Mouse (Mus musculus): ENCODE results near the gene Tmem52b.
A peak's percentile ranks its signal among the peaks of the same experiment; 100 is the strongest.
"Not testable (repeated sequence)": the region's sequence is repeated elsewhere in the genome, so short reads cannot be mapped to it uniquely, and the experiment has no call there.

Tmem52b gene

DNA sequence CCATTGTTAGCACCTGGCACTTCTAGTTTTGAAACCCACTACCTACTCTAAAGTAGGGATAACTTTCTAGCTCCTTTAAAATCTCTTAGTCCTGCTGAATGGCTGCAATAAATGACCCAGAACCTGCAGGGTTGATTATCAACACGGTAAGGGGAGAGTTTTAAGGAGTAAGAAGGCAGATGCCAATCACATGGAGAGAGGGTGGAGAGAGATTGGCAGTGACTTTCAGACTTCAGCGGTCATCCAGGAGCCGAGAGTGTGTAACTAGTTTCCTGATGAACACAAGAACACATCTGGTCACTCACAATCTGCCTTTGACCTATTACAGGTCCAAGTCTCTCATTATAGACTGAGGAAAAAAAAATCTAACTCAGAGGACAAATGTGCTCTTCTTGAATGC lies at the start of gene Tmem52b:
Gene Tmem52b, plus strand, starts transcription at position 189 of the 400 bp plus-strand sequence.
- DNase-seq = no peak

DNA sequence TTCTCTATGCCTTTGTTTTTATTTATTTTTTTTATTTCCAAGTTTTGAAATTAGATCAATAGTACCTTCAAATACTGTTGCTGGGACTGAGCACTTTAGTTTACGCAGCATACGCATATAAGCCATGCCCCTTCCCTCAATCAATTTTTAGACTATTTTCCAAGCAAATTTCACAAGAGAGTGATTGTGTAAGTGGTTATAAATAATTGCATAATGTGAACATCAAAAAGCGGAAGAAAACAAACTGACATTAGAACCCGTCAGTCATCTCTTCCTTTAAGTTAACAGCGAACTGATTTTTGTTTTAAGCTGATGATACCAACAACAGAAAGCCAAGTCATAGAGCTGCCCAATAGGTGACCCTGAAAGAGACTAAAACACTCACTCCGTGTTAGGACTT lies 41.0 kb upstream of the Tmem52b start:
- DNase-seq = no peak

DNA sequence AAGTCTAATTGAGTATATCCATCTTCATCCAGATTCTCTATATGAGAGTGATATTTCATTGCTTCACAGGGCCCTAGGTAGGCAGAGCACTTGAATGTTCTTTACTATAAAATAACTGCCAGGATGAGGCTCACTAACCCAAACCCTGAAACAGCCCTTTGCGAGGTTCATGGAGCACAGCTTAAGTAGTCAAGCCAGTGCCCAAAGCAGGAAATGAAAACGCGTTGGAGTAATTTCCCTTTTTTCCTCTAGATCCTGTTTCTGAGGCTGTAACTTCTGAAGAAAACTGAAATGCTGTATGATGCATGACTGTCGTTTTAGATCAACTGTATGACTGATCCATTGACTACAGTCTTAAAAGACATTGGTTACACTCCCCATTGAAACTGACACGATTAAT lies 39.7 kb upstream of the Tmem52b start:
- no peak for DNase-seq

DNA sequence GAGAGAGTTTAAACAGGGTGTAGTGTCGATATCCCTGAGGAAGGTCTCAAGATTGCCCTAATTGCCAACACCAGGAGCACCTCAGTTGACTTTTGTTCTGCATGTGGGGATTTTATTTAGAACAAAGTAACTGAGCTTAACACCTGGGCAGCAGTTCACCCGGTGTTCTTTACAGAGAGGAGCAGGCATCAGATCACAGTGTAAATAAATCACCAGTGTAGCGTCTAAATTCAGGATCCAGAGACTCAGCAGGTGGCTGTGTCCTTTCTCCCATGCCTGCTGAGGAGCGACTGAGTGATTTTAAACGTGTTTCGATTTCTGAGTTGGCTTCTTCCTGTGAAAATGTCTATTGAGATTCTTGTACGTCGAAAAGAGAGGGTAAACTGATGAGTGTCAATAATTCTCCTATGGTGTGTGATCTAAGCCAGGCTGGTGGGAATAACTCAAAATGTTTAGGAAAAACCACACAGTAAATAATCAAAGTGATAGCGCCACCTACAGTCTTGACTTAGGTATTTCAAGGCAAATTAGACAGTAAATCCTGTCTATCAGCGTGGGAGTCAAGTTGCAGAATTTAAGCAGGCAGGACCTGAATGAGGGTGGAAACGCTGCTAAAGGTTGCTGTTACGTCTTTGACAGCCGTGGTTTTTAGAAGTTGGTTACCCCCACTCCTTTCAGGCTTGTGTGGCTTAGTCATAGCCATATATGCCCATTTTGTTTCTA lies 35.8 kb upstream of the Tmem52b start:
- DNase-seq = peak; percentile 22 to 61

DNA sequence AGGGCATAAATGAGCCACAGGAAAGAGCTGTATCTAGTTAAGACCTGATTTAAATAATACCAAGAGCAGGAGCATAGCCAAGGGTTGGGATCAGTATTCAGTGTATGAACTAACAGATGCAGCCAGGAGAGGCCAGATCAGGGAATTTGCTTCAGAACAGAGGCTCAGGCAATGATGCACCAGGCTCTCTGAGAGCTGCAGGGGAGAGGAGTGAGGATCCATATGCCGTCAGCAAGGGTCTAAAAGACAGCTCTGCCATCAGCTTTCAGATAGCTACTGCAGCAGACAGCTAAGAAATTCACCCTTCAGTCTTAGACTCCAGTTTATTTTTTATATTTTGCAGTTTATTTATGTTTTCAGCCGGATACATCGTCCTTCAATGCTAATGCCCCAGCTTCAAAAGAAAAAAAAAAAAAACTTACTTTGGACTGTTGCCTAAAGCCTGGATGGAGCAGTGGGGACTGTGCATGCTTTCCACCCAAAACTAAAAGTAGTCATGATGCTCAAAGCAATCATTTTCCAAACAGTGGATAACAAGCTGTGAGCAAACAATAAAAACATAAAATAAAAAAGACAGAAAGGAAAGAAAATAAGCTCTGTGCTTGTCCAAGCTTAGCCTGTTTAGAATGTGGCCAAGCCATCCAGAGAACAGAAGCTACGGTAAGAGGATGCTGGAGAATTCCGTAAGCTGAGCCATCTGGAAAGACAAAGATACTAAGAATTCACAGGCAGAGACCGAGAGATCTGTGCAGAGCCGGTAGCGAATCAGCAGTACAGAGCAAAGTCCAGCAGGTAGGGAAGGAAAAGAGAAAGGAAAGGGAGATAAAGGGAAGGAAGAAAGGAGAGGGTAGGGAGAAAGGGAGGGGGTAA lies 32.0 kb upstream of the Tmem52b start:
- DNase-seq = peak; percentile 53 to 61

DNA sequence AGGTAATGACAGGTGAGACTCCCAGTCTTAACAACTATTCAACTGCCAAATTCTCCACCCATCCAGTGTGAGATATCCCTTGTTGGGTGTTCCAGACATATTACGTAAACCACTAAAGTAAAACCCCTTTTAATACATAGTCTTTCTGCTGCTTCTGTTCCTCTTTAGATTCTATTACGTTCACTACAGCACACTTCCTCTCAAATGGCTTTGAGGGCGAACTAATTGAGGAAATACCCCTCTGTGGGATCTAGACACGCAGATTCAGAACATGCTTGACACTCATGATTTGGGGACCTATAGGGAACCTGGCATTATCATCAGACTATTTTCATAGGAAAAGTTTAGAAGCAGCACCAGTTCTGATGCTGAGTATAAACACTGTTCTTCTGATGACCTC lies 17.4 kb upstream of the Tmem52b start:
- DNase-seq = no peak

DNA sequence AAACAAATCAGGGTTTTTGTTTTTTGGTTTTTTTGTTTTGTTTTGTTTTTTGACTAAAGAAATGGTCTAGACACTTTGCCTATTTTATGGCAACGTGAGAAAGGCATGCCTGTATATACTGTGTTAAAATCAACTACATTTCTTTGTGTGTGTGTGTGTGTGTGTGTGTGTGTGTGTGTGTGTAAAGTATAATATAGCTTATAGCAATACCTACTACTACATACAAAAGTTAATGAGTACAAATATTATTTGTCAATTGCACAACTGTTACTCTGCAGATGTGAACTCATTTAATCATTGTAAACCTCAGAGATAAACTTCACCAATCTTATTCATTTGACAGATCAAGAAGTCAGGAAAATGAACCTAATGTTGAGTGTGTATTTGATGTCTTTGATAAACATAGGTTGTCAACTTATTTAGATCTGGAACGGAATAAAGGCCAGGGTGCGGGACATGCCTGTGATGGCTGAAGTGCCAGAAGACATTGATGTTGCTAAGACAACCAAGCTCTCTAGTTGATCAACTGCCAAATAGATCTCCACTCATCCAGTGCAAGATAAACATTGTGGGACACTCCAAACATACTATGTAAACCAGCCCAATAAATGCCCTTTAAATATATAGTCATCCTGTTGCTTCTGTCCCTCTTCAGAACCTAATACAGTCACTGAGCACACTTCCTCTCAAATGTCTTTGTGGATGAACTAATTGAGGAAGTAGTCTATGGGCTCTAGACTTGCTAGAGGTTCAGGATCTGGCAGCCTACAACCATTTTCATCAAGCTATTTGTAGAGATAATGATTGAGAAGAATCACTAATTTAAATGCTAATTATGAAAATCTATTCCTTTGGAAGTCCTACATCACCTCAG lies 14.8 kb upstream of the Tmem52b start:
- DNase-seq = no peak

DNA sequence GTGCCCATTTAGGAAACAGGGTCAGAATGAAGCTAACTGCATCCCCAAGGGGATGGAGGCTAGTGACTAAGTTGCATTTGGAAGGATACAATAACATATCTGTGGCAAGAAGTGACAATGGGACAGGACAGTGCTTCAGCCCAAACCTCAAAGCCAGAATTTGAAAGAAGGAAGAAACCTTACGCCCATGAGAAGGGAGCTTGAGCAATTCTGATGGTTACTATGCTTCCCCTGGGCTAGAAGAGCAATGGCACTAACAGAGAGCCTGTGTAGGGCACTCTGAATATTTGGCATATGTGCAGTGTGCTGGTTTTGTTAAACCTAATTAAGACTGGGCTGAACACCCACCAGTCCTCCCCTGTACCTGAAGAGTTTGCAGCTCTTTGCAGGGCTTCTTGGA lies 12.8 kb upstream of the Tmem52b start:
- DNase-seq = not testable (repeated sequence)

DNA sequence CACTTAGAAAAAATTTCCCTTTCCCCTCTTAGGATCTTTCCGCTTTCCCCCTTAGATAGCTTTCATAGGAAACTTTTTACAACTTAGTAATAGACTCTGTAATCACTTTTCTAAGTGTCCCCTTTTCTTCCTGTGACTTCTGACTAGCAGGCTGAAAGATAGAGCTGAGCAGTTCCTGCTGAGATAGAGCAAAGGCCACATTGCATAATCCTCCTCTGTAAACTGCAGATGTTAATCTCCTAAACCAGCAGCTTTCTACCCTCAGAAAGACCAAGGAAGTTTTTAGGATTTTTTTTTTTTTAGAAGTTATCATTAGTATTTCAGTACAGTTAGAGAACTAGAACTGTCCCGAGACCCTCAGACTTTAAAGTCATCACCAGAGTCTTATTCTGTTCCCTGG lies 8.9 kb upstream of the Tmem52b start:
- DNase-seq = no peak

DNA sequence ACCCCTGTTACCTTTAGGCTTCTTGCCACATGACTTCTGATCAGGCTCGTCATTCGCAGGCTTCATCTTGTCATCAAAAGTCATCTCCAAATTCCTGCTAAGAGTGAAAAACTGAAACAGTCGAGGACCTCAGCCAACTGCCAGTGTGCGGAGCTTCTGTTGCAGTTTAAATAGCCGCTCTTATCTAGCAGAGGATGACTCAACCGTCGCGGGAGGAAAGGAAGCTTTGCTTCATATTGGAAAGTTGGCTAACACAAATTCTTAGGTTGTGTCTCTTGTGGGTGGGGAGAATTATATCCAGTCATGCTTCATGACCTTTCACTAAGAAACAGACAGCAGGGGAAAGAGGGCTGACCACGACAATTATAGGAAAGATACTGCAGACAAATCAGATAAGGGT lies 5.3 kb upstream of the Tmem52b start, which contains the start of gene Olr1:
Gene Olr1, minus strand, starts transcription at position 142 of the 400 bp plus-strand sequence.
- DNase-seq = no peak

DNA sequence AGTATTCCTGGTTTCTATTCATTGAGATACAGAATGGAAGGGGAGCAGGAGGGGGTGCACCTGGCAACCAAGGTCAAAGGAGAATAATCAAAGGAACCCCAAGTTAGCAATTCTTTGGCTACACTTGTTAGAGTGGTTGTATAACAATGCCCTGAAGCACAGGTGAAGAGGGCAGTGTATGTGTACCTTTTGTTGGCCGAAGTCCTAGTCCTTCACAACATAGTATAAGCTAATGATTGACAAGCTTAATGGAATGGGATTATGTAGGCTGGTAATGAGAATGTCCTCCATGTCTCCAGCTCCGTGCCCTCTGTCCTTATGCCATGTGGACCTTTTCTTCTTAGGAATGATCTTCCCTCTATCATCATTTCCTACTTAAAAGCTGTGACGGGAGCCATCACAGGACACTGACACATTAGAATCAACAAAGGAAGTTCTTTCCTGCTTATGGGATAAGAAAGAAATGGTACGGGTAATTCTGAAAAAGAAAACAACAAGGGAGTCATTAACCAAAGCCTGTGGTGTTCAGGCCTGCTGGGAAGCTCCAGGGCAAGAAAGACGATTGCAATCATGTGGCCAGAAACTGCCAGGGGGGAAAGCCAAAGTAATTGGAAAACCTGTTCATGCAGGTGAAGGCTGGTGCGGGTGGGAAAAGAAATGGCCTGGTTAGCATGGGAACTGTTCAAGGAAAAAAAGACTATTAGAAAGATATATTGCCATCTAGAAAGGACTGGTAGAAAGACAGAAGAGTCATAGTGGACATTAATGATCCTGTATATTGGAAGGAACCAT lies 2.0 kb upstream of the Tmem52b start:
- no peak for DNase-seq

DNA sequence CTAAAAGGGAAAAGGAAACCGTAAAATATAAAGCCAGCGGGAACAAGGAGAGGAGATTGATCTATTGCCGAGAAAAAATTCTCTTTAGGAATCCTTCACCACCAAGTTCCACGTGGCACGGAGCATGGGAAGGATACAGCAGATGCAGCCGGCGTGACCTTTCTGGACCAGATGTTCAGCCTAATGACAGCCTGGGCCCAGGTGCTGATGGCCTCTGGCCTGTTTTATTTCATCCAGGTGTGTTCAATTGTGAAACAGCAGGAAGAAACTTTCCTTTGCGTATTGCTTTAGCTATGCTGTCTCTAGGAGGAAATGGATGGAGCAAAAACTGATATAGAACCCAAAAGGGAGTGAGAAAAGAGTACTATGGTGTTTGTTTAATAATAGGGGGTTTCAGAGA lies 513 bp downstream of the Tmem52b start:
- DNase-seq = no peak

DNA sequence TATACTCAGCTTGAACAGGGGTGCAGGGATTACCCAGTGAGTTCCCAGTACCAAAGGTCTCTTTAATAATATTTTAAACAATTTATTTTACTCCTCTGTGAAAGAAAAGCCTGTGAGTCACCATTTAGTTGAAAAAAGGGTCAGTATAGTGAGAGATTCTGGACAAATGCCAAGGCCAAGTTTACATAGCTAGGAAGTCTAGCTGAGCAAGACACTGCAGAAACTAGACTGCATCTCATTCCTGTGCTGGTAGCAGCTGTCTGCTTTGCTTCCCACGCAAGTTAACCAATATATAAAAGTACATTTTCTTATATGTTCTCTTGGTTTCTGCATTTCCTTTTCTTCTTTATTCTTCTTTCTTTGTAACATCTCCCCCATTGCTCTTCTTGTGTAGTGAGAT lies 1.1 kb downstream of the Tmem52b start:
- peak in 1 of 2 experiments; percentile 4 for DNase-seq

DNA sequence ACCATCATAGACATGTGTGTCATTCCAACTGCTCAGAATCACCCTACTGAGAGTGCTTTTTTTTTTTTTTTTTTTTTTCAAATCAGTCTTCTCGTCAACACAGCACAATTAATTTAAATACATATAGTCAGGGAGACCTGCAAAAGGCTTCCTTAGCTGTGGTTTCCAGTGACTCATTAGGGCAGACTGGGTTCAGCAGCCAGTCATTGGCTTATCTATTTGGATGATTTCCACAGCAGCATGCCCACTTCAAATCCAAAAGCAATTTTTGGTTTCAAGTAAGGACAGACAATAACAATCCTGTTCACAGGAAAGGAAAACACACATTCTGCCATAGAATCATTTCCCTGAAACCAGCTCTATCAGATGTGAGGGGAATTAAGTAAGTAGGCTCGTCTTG lies 2.0 kb downstream of the Tmem52b start:
- no peak for DNase-seq

DNA sequence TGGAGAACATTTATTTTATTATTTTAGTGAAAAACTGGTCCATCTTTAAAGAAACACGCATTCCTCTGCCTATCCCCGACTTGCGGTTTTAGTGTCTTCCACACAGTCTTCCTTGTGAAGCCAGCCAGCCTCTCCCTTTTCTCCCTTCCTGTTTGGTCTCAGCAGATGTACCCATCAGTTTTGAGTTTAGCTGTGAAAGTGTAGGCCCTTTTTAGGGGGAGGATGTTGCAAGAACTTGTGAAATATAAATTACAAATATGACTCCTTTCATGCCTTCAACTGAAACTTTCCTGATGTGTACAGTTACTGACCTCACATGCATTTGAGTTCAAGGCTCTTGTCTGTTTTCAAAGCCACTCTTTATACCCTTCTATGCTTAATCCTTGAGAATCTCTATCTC lies 2.7 kb downstream of the Tmem52b start:
- DNase-seq = no peak

DNA sequence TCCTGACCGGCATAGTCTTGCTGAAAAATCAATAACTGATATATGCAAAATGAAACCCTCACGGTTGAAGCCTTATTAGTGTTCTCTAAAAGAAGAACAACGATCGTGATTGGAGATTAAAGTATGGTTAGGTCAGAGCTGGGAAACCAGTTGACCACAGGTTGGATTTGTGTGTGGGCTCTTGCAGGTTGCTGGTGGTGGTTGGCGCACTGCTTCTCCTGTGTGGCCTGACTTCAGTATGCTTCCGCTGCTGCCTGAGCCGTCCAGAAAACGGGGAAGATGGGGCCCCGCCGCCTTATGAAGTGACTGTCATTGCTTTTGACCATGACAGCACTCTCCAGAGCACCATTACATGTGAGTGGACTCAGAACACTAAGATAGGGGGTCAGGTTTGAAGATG lies 4.0 kb downstream of the Tmem52b start:
- no peak for DNase-seq

DNA sequence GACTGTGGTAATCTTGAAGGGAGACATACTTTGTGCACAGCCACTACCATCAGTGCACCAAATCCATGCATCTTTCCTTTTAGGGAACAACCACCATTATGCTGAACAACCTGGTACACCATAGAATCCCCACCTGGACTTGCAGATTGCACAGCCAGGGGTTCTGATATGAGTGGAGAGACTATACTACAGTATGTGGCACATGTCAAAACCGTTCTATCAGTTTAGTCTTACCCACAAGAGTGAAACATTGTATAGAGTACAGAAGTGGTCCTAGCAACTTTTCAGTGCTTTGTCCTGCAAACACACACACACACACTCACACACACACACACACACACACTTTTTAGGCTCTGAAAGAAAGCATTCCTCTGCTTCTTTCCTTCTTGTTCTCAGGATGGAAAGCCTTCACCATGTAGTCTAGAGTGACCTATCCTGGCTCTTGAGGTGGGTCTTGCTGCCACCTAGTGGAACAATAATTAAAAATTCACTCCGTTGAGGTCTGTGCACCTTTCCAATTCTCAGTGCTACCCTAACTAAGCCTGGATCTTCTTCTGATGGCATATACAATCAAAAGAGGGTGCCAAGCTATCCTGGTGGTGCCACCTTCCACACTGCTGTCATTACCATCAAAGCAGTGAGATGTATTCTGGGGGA lies 5.5 kb downstream of the Tmem52b start:
- DNase-seq = peak; percentile 55 to 76

DNA sequence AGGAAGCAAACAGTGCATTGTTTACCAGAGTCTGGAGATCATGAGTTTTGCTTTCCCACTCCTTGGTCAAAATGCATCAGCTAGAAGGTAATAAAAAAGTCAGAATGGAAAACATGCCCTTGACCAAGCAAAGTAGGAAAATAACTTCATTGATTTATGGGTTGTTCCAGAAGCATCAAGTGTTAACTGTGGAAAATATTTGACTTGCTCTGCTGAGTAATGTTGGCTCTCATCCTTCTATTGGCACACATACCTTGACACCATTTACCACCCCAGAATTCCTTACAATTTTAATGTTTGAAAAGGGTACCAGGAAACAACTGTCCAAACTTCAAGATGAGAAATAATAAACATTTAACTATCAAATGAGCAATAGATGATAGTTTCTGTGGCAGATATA lies 13.7 kb downstream of the Tmem52b start:
- no peak for DNase-seq

DNA sequence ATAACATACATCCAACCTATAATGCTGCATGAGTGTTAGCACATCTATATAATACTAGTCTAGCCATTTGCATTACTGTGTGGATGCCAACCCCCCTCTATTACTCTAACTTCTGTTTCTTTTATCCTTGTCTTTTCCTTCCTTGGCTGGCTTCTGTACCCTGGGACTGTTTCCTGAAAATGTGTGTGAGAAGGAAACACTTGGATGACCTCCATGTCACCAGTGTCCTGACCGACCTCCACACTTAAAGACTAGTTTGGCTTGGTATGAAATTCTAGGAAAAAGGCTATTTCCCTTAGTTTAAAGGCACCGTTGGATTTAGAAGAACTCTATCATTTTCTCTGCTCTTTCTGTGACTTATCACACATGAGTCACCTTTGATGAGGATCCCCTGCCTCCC lies 15.1 kb downstream of the Tmem52b start:
- no peak for DNase-seq

DNA sequence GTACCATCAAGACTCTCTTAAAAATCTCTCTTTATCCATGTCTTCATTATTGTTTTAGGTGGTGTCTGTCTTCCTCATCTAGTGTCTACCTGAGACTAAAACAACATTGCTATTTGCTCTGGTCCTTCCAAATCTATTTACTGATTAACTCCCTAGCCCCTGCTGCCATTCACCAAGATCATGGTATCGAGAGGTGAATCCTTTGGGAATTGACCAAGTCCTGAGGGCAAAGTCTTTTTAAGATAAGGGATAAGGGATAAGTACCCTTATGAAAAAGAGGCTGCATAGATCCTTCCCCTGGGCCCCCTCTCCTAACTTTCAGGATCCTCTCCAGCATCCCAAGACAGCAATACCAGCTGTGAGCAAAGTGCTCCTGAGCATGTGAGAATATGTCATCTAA lies 17.2 kb downstream of the Tmem52b start:
- DNase-seq = no peak

DNA sequence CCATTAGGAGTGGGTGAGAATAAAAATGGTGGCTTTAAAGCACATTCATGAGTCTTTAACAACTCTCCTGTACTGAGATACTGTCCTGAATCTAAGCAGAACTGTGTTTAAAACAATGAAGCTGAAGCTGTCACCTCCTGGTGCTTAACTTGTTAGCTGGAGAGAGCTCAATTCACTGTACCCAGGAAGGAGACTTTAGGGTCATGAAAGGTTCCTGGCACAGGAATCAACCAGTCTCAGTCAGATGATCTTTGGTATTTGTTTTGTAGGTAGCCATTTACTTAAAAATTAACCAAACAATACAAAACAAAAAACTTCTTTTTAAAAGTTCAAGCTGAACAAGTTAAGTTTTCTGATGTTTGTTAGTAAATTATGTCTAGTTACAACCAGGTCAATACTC lies 17.9 kb downstream of the Tmem52b start:
- DNase-seq = no peak

DNA sequence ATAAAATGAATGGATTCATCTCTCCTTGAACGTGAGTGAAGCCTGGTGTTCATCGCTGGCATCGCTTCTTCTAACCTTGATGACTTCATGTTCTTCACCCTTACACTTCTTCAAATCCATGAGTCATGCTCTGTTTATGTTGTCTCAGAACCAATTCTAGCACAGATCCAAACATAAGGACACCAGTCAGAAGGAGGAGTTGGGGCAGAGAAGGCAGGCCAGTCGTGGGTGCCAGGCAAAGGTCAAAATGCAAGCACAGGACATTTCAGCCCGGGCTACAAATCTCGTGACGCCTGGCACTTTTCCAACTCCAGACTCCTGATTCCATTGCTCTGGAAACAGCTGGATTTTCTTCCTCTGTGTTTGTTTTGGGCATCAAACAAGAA lies 20.2 kb downstream of the Tmem52b start:
- peak; percentile 69 to 78 for DNase-seq

All from cerebellum, postnatal 10 days (tissue).